Mouse (Mus musculus) embryo, embryonic 10 days (tissue): ENCODE measurements at regions not wholly inside any gene's neighbourhood (a gene's known extent, or its start where the extent isn't known, plus 50 kb on each side); places are given as distances from the start of the nearest gene placed in this dataset.

Source experiments
- DNase-seq: peaks from one replicate; pipeline ENCODE4 v3.0.0-alpha.2; 2015; ENCODE audit warnings: low spot score

GRCm38 (mm10) chrX:166725761-166726503 lies 140.4 kb upstream of the Egfl6 start:
- DNase-seq, result no peak

GRCm38 (mm10) chrX:166718075-166718474 lies 132.6 kb upstream of the Egfl6 start:
- DNase-seq, result no peak

- DNase-seq, result no peak
Observed at GRCm38 (mm10) chrX:166709306-166709705, 123.8 kb upstream of the Egfl6 start.

- no peak for DNase-seq
Observed at GRCm38 (mm10) chrX:166708106-166708505, 122.6 kb upstream of the Egfl6 start.

DNA sequence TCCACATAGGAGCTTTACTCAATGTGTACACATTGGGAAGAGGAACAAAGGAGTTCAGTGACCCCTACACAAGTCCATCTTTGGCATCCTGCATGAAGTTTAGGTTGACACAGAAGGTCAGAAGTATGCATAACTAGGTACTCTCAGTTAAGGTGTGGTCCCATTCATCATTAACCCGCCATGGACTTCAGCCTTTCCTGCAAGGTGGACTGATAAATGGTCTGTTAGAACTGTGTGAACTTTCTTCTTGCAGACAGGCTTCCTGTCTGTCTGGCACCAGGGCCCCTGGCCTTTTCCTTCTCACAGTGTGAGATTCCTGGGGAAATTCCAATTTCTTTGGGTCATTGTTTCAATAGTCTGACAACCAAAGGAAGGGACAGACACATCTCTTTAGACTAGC lies 121.5 kb upstream of the Egfl6 start:
- DNase-seq, result peak; percentile 4

GRCm38 (mm10) chrX:166704311-166704710 lies 118.8 kb upstream of the Egfl6 start:
- no peak for DNase-seq

DNA sequence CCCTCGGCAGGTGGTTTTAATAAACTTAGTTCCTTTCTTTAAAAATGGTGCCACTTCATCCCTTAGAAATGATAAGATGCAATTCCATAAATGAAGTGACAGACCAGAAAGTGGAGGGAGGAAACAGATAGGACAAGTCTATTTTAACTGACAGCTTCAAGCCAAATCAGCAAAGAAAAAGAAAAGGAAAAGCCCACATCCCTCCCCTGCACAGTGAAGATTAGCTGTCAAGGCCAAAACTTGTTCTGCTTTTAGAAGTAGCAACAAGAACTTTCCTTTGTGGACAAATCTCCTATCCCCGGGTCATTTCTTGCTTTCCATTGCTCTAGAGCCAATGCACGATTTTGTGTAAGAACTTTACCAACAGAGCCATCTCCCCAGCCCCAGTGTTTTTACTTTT lies 108.7 kb upstream of the Egfl6 start:
- no peak for DNase-seq

DNA sequence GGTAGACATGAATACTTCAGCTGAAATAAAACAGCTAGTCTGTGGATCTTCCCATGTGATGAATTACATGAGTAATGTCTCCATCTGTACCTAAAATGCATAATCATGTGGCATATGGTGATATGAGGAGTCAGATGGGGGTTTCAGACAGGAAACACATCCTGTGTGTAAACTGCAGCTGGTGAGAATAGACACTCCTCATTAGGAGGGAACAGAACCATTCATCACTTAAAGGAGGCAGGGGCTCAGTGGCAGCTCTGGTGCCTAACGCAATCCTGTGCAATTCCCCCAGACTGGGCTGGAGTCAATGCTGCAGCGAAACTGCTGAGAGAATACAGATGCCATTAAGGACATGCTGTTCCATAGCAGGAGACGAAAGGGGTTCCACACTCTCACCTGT lies 103.3 kb upstream of the Egfl6 start:
- peak; percentile 8 for DNase-seq

DNA sequence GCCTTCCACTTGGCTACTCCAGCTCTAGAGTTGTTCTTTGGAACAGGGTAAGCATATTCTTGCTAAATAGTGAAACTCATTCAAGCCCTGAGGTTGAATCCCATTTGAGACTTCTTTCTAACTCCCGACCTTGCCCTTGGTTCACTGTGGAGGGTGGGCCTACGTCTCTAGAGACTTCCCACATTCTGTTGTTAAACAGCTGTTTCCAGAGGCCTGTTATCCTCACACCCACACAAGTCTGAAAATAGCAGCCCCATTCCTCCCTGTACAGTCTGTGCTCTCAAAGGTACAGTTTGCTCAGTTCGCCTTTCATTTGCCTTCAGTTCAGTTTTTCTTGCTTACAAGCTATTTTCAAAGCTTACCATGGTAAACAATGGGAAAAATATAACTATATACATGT lies 87.9 kb upstream of the Egfl6 start:
- no peak for DNase-seq

DNA sequence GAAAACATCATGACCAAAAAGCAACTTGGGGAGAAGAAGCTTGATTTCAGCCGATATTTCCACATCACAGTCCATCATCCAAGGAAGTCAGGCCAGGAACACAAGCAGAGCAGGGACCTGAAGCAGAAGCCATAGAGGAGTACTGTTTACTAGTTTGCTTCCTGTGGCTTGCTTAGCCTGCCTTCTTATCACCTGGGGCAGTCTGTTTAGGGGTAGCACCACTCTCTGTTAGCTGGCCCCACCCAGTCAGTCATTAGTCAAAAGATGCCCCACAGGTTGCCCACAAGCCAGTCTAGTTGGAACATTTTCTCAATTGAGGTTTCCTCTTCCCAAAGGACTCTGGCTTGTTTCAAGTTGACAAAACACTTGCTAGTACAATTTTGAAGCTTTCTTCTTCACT lies 87.1 kb upstream of the Egfl6 start:
- no peak for DNase-seq

GRCm38 (mm10) chrX:166671853-166672252 lies 86.3 kb upstream of the Egfl6 start:
- DNase-seq, result no peak

DNA sequence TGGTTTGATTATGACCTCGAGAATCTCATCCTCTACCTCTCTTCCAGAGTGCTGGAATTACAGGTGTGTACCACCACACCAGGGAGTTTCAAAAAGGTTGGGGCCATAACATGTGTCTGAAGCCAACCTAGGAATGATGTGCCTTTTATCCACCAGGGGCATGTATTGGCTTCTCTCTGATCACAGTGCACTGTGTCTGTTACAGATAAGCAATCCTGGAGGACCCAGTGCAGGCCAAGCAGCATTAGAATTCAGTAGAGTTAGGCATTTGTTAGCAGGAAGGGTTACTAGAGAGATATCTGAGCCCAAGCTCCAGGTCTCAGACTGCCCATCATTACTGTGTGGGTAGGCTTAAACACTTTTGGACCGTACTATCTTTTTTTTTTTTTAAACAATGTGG lies 80.8 kb upstream of the Egfl6 start:
- no peak for DNase-seq

DNA sequence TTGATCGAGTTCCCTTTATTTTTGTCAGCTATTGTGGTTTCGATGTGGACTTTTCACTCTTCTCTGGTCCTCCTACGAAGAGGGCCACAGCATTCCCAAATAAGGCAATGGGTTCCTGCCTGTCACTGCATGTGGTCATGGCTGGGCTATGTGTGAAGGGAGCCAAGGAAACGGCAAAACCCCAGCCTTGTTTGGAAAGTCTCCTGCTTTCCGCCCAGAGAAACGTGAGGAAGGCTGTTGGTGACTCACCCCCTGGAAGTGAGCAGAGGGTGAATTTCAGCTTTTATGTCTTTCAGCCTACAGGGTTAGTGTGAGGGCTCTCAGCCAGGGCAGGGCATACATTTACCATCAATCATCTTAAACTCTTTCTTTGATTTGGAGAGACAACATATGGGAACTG lies 76.3 kb upstream of the Egfl6 start:
- peak; percentile 39 for DNase-seq

- DNase-seq, result peak; percentile 76
Observed at GRCm38 (mm10) chrX:166661043-166661718, 75.7 kb upstream of the Egfl6 start.

DNA sequence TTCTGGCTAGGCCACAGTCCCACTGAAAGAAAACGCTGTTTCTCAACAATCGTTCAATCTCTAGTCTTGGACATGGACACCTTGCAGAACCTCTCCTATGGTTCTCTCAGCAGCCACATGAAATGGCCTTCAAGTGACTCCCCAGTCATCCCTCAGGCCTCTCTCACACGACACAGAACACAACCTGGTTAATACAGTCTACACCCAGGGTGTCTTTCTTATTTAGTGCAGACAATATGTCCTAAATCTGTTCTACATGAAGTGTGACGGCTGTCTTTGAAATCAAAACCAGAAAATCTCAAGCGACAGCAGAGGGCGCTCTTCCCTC lies 75.2 kb upstream of the Egfl6 start:
- DNase-seq, result no peak

GRCm38 (mm10) chrX:166652400-166652799 lies 66.9 kb upstream of the Egfl6 start:
- DNase-seq, result peak; percentile 55

DNA sequence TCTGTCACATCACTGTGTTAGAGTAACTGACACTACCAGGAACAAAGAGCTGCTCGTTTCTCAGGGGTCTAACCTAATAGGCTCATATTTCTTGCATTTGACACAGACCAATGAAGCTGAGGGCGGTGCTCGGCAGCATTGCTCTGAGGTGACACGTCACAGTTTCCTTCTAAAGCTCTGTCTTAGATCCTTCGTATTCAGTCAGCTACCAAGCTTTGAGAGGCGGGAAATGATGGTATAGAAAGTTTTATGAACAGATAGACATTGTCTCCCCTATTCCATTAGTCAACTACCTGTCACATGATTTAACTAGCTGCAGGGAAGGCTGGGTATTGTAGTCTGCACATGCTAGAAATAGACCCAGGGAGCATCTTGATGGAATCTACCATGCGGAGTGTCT lies 60.2 kb upstream of the Egfl6 start:
- peak; percentile 8 for DNase-seq

- no peak for DNase-seq
Observed at GRCm38 (mm10) chrX:166641256-166641655, 55.7 kb upstream of the Egfl6 start.

GRCm38 (mm10) chrX:166640258-166640657 lies 54.7 kb upstream of the Egfl6 start:
- DNase-seq, result no peak
